Mouse (Mus musculus) hindbrain, embryonic 16.5 days (tissue): ENCODE results near the gene Grcc10. TPM values are rescaled to one million over a fixed set of nuclear protein-coding genes. Genes with fewer than 3 reads are reported as not detected.

Experiments used
- ATAC-seq: fragments of 200-750 bp; cut with Nextera tagmentation; 2 replicates; pipeline ENCODE4 v1.8.0; 2017; ENCODE audit warnings: moderate TSS enrichment, moderate library complexity
- H3K27ac ChIP-seq: fragments of 300-500 bp; sonication (generic); 2 replicates; pipeline ENCODE4 v1.5.1; 2014; ENCODE audit warnings: low read depth, mild to moderate bottlenecking, control low read depth, low read length, moderate library complexity
- H3K27me3 ChIP-seq: fragments of 300-500 bp; sonication (generic); replicated peaks from 2 replicates; pipeline ENCODE4 v1.6.1; 2014; ENCODE audit warnings: low read length; ENCODE audit not compliant: control insufficient read depth, insufficient read depth
- H3K36me3 ChIP-seq: fragments of 300-500 bp; sonication (generic); 2 replicates; pipeline ENCODE4 v1.6.1; 2014; ENCODE audit warnings: mild to moderate bottlenecking, low read length, moderate library complexity, mixed read lengths; ENCODE audit not compliant: control insufficient read depth, insufficient read depth
- H3K4me1 ChIP-seq: fragments of 300-500 bp; sonication (generic); 2 replicates; pipeline ENCODE4 v1.6.1; 2014; ENCODE audit warnings: low read depth, low read length; ENCODE audit not compliant: control insufficient read depth, insufficient read depth
- H3K4me2 ChIP-seq: fragments of 300-500 bp; sonication (generic); 2 replicates; pipeline ENCODE4 v1.6.1; 2014; ENCODE audit warnings: mild to moderate bottlenecking, low read length, control low read depth, moderate library complexity
- H3K4me3 ChIP-seq: fragments of 300-500 bp; sonication (generic); 2 replicates; pipeline ENCODE4 v1.5.1; 2014; ENCODE audit warnings: mild to moderate bottlenecking, low read length, control low read depth, moderate library complexity
- H3K9ac ChIP-seq: fragments of 300-500 bp; sonication (generic); 2 replicates; pipeline ENCODE4 v1.6.1; 2014; ENCODE audit warnings: low read depth, mild to moderate bottlenecking, control low read depth, low read length, moderate library complexity
- H3K9me3 ChIP-seq: fragments of 300-500 bp; sonication (generic); 2 replicates; pipeline ENCODE4 v1.6.1; 2014; ENCODE audit warnings: mild to moderate bottlenecking, low read length, moderate library complexity; ENCODE audit not compliant: control insufficient read depth
- WGBS: fragments of 180-500 bp; shearing (Covaris S2); extraction: QIAGEN DNeasy Blood & Tissue Kit; methylation state at CpG from one replicate; pipeline ENCODE4 v1.1.7; 2014; 5-methylcytosine and 5-hydroxymethylcytosine counted together
- polyA plus RNA-seq: library from polyadenylated mRNA; unstranded; fragments of >200 nt; fragmentation: Nextera tagmentation; extraction: Ambion mirVana; gene quantifications from 2 replicates; pipeline ENCODE4 v1.2.1, GENCODE M21; 2015

Grcc10 gene
- polyA plus RNA-seq, 1 experiment from 2014 or later, result 645 TPM

DNA sequence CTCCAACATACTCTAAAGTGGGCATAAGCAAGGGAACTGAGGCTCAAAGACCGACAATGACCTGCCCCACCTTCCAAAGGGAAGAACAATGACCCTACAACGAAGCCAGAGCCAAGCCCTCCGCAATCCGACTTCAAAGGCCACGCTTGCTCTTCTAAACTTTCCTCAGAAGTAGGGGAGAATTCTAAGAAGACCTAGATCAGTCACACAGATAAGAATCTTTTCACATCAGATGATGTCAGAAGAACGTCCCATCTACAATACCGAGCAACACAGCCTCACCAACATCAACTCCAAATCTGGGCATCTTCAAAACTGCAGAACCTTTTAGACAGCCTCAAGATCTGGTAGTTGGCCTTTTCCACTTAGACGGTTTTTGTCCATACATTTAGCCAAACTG is 9.2 kb upstream of the Grcc10 start:
- H3K9me3 ChIP-seq, result no peaks in the 10 kb centered on the region
- H3K4me1 ChIP-seq, result peaks cover 30% of the 10 kb centered on the region
- ATAC-seq, result no peak
- H3K9ac ChIP-seq, result no peak overlapping the region
- no peaks in the 10 kb centered on the region for H3K27me3 ChIP-seq
- H3K4me3 ChIP-seq, result no peak overlapping the region
- no peak overlapping the region for H3K27ac ChIP-seq
- H3K36me3 ChIP-seq, result peaks cover 28% of the 10 kb centered on the region
- H3K4me2 ChIP-seq, result no peak overlapping the region
- WGBS, result 87% methylated on average over 8 of the region's 8 CpGs

DNA sequence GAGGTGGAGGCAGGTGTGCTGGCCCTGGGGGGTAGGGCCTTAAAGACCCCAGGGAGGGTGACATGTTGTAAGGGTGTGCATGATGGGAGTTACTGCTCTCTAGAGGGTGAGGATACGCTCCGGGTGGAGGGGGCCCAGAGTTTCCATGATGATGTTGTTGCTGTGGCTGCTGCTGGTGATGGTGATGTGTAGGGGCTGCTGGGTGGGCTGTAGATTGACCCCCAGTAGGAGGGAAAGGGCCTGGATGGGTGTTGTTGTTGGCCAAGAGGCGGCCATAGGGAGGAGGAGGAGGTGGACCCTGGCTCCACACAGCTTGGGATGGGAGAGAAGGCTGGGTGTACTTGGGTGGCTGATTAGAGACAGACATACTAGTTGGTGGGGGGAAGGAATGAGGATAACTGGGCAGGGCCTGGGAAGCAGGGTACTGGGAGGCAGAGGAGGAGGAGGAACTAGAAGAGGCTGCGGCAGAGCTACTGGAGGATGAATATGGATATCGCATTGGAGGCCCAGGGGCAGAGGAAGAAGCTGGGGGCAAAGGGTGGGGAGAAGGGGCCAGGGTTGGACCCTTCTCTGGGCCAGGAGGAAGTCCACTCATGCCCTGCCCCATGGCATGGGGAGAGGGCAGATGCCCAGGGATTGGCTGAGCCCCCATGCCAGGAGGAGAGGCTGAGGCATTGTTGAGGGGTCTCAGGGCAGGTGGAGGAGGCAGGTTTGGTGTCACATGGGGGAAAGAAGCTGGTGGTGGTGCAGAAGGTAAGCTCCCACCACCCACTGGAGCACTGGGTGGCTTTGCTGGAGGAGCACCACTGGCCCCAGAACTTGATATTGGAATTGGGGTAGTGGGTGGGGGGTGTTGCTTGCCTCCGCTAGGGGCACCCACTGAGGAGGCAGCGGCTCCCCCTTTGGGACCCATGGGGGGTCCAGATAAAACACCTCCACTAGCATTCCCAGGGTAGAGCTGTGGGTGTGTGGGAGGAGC is 5.8 kb upstream of the Grcc10 start:
- 86% methylated on average over 7 of the region's 7 CpGs for WGBS
- Histone ChIP-seq H3K27ac (peak overlapping the region; percentile 87), H3K36me3 (peaks cover 45% of the 10 kb centered on the region), H3K4me1 (peaks cover 16% of the 10 kb centered on the region), H3K4me3 (peak overlapping the region; percentile 54), H3K9ac (peak overlapping the region; percentile 89), H3K27me3 (no peaks in the 10 kb centered on the region), H3K4me2 (peak overlapping the region; percentile 91), H3K9me3 (no peaks in the 10 kb centered on the region)
- ATAC-seq, result no peak

DNA sequence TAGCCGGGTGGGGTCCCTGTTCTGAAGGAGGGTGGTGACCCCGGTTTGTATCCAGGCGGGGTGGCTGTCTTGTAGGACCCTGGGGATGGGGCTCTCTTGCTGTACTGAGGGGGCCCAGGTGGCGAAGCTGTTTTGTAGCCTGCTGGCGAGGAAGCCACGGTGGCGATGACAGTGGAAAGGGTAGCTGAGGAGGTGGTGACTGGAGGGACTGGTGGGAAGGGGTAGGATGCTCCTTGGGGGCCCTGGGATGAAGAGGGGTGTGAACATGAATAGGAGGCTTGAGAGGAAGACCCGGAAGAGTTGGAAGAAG is 5.1 kb upstream of the Grcc10 start:
- no peaks in the 10 kb centered on the region for H3K27me3 ChIP-seq
- peak overlapping the region; percentile 89 for H3K9ac ChIP-seq
- 11% methylated on average over 8 of the region's 8 CpGs for WGBS
- ATAC-seq, result peak; percentile 7
- H3K4me1 ChIP-seq, result peaks cover 22% of the 10 kb centered on the region
- H3K9me3 ChIP-seq, result no peaks in the 10 kb centered on the region
- H3K4me3 ChIP-seq, result peak overlapping the region; percentile 54
- peak overlapping the region; percentile 91 for H3K4me2 ChIP-seq
- H3K36me3 ChIP-seq, result peaks cover 45% of the 10 kb centered on the region
- peak overlapping the region; percentile 87 for H3K27ac ChIP-seq

DNA sequence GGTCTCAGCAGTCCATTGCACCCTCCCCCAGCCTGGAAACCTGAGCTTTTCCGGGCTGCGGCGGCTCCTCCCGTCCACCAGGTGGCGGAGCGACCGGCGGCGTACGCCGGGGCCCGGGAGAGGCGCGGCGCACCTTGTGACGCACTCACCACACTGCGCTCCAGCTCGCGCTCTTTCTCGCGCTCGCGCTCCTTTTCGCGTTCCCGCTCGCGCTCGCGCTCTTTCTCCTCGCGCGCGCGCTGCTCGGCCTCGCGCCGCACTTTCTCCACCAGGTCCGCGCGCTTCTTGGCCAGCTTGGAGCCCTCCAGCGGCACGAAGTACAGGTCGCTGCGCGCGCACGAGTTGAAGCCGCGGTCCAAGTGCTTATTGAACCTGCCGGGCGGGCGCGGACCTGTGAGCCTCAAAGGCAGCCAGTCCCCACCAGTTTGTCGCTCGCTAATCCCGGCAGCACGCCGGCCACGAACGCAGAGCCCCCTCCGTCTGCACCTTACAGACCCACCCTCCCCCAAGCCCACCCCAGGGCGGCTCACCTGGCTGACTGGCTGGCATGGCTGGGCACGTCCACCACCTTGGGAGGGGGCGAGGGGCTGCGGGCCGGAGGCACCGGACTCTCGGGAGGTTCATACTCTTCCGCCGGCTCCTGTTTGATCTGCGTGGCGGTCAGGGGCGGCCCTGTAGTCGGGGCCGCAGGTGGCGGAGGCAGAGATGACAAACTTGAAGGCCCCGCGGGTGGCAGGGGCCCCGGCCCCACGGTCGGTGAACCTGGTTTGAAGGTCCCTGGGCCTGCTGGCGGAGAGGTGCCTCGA is 4.5 kb upstream of the Grcc10 start:
- peak; percentile 85 for ATAC-seq
- H3K9ac ChIP-seq, result peak overlapping the region; percentile 89
- WGBS, result under 1% methylated on average over 82 of the region's 85 CpGs
- H3K27ac ChIP-seq, result peak overlapping the region; percentile 87
- H3K4me3 ChIP-seq, result peak overlapping the region; percentile 54
- H3K4me2 ChIP-seq, result peak overlapping the region; percentile 91
- H3K9me3 ChIP-seq, result no peaks in the 10 kb centered on the region
- peaks cover 22% of the 10 kb centered on the region for H3K4me1 ChIP-seq
- H3K27me3 ChIP-seq, result no peaks in the 10 kb centered on the region
- H3K36me3 ChIP-seq, result peaks cover 45% of the 10 kb centered on the region

DNA sequence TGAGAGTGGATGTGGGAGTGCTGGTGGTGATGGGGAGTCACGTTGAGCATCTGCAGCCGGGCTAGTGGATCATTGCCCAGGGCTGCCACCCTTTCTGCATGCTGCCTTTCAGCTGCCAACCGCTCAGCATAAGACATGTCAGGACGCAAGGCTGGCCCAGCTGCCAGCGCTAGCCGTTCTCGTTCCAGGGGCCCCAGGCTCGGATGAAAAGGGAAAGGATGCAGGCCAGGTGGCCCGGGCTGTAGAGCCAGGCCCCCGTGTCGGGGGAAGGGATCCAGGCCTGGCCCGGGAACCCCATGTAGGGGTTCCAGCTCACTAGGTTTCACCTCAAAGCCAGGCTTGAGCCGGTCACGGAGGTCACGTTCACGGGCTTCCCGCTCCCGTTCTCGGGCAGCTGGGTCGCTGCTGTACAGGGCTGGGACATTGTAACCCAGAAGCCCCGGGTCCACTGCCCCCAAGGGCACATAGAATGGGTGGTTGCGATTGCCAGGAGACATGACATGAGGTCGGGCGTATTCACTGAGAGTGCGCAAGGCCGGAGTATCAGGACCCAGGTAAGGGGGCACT is 3.7 kb upstream of the Grcc10 start:
- peak overlapping the region; percentile 89 for H3K9ac ChIP-seq
- H3K27ac ChIP-seq, result peak overlapping the region; percentile 76
- H3K4me2 ChIP-seq, result peak overlapping the region; percentile 91
- peaks cover 45% of the 10 kb centered on the region for H3K36me3 ChIP-seq
- 66% methylated on average over 26 of the region's 26 CpGs for WGBS
- no peaks in the 10 kb centered on the region for H3K27me3 ChIP-seq
- ATAC-seq, result no peak; the same call in none of the 2 replicates
- peak overlapping the region; percentile 54 for H3K4me3 ChIP-seq
- no peaks in the 10 kb centered on the region for H3K9me3 ChIP-seq
- peaks cover 25% of the 10 kb centered on the region for H3K4me1 ChIP-seq

DNA sequence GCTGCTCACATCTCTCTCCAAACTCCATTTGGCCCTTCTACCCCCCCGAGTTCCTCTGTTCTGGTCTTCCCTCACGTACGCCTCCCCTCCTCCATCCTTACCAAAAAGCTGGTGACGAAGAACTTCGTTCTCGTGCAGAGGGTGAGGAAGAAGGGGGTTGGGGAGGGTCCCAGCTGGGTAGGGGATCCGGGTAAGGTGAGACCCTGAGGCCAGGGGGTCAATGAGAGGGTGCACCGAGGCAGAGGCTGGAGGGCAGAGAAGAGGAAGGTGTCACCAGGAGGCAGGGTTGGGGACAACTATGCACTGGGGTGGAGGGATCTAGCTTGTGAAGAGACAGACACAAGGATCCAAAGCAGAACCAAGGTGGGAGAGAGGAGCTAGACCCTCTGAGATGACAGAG is 2.5 kb upstream of the Grcc10 start:
- 90% methylated on average over 8 of the region's 8 CpGs for WGBS
- ATAC-seq, result no peak
- no peak overlapping the region for H3K9ac ChIP-seq
- H3K27me3 ChIP-seq, result no peaks in the 10 kb centered on the region
- peaks cover 37% of the 10 kb centered on the region for H3K4me1 ChIP-seq
- H3K4me3 ChIP-seq, result no peak overlapping the region
- peaks cover 36% of the 10 kb centered on the region for H3K36me3 ChIP-seq
- H3K4me2 ChIP-seq, result no peak overlapping the region
- no peak overlapping the region for H3K27ac ChIP-seq
- no peaks in the 10 kb centered on the region for H3K9me3 ChIP-seq

DNA sequence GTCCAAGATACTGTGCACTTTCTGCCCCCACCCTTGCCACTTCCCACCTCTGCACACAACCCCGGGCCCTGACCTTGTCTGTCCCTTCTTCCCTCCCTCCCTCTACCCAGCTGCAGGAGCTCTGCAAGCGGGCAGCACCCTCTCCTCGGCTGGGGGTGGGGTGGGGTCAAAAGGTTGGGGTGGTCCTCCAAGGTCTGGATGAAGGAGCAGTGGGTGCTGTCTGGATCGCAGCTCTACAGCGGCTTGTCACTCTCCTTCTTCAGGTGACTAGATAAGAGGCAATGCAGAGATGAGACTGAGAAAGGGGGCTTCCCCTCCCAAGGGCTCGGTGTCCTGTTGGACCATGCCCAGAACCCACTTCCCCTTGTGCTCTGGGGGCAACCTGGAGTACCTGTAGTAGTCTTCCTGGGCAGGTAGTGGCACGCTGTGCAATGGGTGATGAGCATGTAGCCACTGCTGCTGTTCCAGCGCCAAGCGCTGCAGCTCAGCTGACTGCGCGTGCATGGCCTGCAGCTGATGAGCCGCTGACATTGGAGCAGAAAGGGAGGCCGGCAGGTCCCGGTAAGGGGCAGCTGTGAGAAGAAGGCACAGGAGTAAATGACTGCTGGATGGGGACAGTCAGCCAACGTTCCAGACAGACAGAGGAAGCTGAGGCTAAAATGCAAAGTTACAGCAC is 1.8 kb upstream of the Grcc10 start:
- no peak overlapping the region for H3K9ac ChIP-seq
- peaks cover 37% of the 10 kb centered on the region for H3K4me1 ChIP-seq
- H3K4me3 ChIP-seq, result no peak overlapping the region
- ATAC-seq, result no peak
- WGBS, result 92% methylated on average over 15 of the region's 15 CpGs
- H3K9me3 ChIP-seq, result no peaks in the 10 kb centered on the region
- H3K4me2 ChIP-seq, result no peak overlapping the region
- H3K36me3 ChIP-seq, result peaks cover 31% of the 10 kb centered on the region
- no peaks in the 10 kb centered on the region for H3K27me3 ChIP-seq
- H3K27ac ChIP-seq, result no peak overlapping the region

DNA sequence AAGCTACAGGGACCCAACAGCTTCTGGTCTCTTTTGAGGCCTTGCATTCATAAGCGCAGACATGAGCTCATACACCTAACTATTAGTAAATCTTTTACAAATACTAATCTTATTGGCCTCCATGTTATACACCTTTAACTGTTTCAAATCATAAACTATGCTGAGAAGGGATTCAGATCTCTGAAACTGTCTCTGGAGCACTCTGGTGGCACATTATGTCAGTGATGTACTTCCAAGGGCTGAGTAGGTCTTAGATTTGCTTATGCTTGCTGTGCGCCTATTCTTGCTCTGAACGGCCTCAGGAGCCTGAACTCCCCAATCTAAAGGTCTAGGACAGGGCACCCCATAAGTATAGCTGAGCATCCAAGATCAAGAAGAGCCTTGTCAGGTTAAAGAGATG is 668 bp upstream of the Grcc10 start:
- peak overlapping the region; percentile 92 for H3K9ac ChIP-seq
- H3K4me1 ChIP-seq, result peaks cover 37% of the 10 kb centered on the region
- H3K4me2 ChIP-seq, result peak overlapping the region; percentile 76
- H3K4me3 ChIP-seq, result peak overlapping the region; percentile 65
- 64% methylated on average over 3 of the region's 3 CpGs for WGBS
- peaks cover 20% of the 10 kb centered on the region for H3K36me3 ChIP-seq
- no peak for ATAC-seq
- peak overlapping the region; percentile 96 for H3K27ac ChIP-seq
- H3K9me3 ChIP-seq, result no peaks in the 10 kb centered on the region
- H3K27me3 ChIP-seq, result no peaks in the 10 kb centered on the region
